Mouse (Mus musculus) thymus, adult 2 months (tissue): ENCODE measurements around the gene Epn3. TPM values are rescaled to one million over a fixed set of nuclear protein-coding genes. Genes with fewer than 3 reads are reported as not detected.
A peak's percentile ranks its signal among the peaks of the same experiment; 100 is the strongest.

ENCODE experiments used
- DNase-seq: peaks from one replicate; pipeline ENCODE4 v3.0.0; 2021
- H3K27ac ChIP-seq: fragments of 200-500 bp; 2 replicates; pipeline ENCODE4 v1.5.1; 2012; ENCODE audit warnings: low read length, control low read depth; ENCODE audit not compliant: control insufficient read depth, insufficient read depth
- H3K27me3 ChIP-seq: fragments of 200-500 bp; 2 replicates; pipeline ENCODE4 v1.6.1; 2012; ENCODE audit warnings: mild to moderate bottlenecking, low read length, moderate library complexity, mixed read lengths; ENCODE audit not compliant: control insufficient read depth, insufficient read depth
- H3K36me3 ChIP-seq: fragments of 200-500 bp; 2 replicates; pipeline ENCODE4 v1.6.1; 2012; ENCODE audit warnings: mild to moderate bottlenecking, low read length, moderate library complexity; ENCODE audit not compliant: control insufficient read depth, insufficient read depth
- H3K4me1 ChIP-seq: fragments of 200-500 bp; replicated peaks from 2 replicates; pipeline ENCODE4 v1.6.1; 2012; ENCODE audit warnings: low read length; ENCODE audit not compliant: control insufficient read depth, insufficient read depth
- H3K4me3 ChIP-seq: fragments of 200-500 bp; 2 replicates; pipeline ENCODE4 v1.5.1; 2012; ENCODE audit warnings: mild to moderate bottlenecking, low read length, control low read depth, moderate library complexity; ENCODE audit not compliant: control insufficient read depth, insufficient read depth
- CTCF ChIP-seq: fragments of 200-500 bp; IDR thresholded peaks from 2 replicates; pipeline ENCODE4 v1.5.1; 2012; ENCODE audit warnings: mild to moderate bottlenecking, control low read depth, low read length, moderate library complexity, borderline replicate concordance; ENCODE audit not compliant: control insufficient read depth, poor library complexity, insufficient read depth; ENCODE audit errors: extremely low read depth
- POLR2A ChIP-seq: fragments of 200-500 bp; IDR thresholded peaks from 2 replicates; pipeline ENCODE4 v1.6.1; 2012; ENCODE audit warnings: mild to moderate bottlenecking, low read length, control low read depth, moderate library complexity; ENCODE audit not compliant: control insufficient read depth, poor library complexity, insufficient read depth; ENCODE audit errors: extremely low read depth
- WGBS: fragments of 180-500 bp; shearing (Covaris S2); methylation state at CpG from one replicate; pipeline ENCODE4 v1.1.7; 2018; 5-methylcytosine and 5-hydroxymethylcytosine counted together
- polyA plus RNA-seq: library from polyadenylated mRNA; depleted of rRNA; stranded (reverse); fragments of >200 nt; gene quantifications from 2 replicates; pipeline ENCODE4 v1.2.3, GENCODE M21; 2012

The Epn3 gene
- polyA plus RNA-seq, 1 experiment, result 3.3 TPM

DNA sequence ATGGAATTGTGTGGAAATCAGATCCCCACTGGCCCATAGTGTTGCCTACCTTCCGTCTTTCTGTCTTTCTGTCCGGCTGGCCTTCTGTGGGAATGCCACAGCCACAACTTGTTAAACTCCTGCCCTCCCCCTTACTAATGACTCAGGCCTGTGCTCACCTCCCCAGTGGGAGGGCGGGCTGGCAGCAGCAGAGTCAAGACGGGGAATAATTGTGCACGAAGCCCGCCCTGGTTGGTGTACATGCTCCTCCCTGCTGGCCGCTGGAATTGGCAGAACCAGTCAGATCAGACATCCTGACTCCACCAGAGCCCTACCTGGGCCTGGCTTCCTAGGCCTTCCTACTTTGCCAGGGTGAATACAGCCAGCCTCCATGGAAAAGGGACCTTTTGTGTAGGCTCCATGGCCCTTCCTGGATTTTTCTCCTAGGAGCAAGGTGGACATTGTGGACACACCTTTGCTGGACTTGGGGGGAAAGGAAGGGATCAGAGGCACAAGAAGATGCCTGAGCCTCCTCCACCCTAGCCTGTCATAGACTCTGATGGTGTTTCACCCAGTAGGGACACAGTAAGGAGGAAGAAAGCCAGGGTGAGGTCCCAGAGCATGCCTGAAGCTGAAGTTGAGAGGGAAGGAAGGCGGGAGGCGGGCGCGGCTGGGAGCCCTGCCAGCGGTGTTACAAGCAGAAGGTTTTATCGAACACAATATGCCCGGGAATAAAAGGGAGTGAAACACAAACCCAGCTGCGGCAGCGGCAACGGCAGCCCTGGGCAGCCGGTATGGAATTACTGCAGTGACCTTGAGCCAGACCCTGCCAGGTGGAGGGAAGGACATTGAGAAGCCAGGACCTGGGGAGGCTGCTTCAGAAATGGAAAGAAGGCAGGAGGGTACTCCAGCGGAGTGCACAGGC is 1.4 kb downstream of the Epn3 start:
- peaks cover 9% of the 10 kb centered on the region; the same call in 1 of the 2 replicates for H3K27me3 ChIP-seq
- WGBS, result 39% methylated on average over 19 of the region's 19 CpGs
- H3K4me3 ChIP-seq, result no peak overlapping the region
- no peaks in the 10 kb centered on the region for H3K36me3 ChIP-seq
- no peak overlapping the region for H3K27ac ChIP-seq
- TF ChIP-seq POLR2A (no peak), CTCF (no peak)
- DNase-seq, result no peak
- H3K4me1 ChIP-seq, result no peaks in the 10 kb centered on the region

GRCm38 (mm10) chr11:94495415-94495814 is 4.4 kb downstream of the Epn3 start:
- Histone ChIP-seq H3K27ac (no peak overlapping the region), H3K36me3 (no peaks in the 10 kb centered on the region), H3K4me3 (no peak overlapping the region), H3K27me3 (peaks cover 9% of the 10 kb centered on the region; the same call in 1 of the 2 replicates), H3K4me1 (no peaks in the 10 kb centered on the region; the same call in 1 of the 2 replicates)
- no peak for TF ChIP-seq CTCF
- no peak for TF ChIP-seq POLR2A
- DNase-seq, result no peak
- 93% methylated on average over 3 of the region's 3 CpGs for WGBS

DNA sequence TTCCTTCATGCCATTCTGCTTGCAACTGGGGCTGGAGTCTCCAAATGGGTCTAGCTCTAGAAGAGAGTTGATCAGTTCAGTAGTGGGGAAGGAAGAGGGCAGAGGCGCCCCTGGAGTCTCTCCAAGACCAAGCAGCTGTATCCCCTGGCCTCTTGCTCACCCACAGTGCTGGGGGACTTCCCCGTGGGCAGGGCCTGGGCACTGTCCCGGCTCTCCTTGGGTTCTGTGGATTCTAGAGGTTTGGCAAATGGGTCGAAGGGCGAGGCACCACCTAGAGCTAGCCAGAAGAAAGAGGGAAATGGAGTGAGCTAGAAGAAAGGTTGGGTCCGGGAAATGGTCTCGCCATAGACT is 8.1 kb downstream of the Epn3 start:
- Histone ChIP-seq H3K36me3 (no peaks in the 10 kb centered on the region), H3K27me3 (no peaks in the 10 kb centered on the region; the same call in 1 of the 2 replicates), H3K4me3 (no peak overlapping the region), H3K4me1 (no peaks in the 10 kb centered on the region; the same call in 1 of the 2 replicates), H3K27ac (no peak overlapping the region)
- WGBS, result 34% methylated on average over 7 of the region's 7 CpGs
- DNase-seq, result no peak
- TF ChIP-seq CTCF (no peak), POLR2A (no peak)

DNA sequence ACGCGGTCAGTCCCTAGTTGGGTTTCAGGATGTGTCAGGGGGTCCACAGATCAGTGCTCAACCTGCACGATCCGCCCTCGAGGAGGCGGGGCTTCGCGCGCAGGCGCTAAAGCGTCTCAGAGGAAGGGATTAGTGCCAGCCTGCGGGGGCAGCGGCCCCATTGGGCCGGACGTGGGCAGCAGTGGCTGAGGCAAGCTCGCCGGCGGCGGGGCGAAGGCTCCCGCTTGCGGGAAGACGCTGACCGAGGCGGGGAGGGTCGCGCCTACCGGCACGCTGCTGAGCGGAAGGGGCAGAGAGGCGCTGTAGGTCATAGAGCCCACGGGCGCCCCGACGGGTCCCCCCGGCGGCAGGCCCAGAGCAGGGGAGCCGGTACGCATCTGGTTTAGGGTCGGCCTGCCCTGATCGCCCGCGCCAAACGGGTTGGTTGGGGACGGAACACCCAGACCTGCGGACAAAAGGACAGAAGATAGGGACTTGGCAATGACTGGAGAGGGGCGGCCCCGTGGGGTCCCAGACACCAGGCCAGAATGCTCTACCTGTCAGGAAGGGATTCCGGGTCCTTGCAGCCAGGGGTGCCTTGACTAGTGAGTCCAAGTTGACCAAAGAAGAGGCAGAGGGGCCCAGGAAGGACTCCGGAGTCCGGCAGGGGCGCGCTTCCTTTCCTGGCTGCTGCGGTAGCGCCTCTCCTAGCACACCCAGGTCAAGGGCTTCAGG is 8.6 kb downstream of the Epn3 start:
- Histone ChIP-seq H3K4me1 (no peaks in the 10 kb centered on the region; the same call in 1 of the 2 replicates), H3K27me3 (no peaks in the 10 kb centered on the region; the same call in 1 of the 2 replicates), H3K4me3 (peak overlapping the region; percentile 28), H3K36me3 (no peaks in the 10 kb centered on the region), H3K27ac (no peak overlapping the region)
- TF ChIP-seq CTCF (no peak), POLR2A (no peak)
- 5% methylated on average over 55 of the region's 55 CpGs for WGBS
- no peak for DNase-seq

- Histone ChIP-seq H3K4me1 (no peaks in the 10 kb centered on the region; the same call in 1 of the 2 replicates), H3K27ac (no peak overlapping the region), H3K4me3 (no peak overlapping the region), H3K36me3 (no peaks in the 10 kb centered on the region), H3K27me3 (no peaks in the 10 kb centered on the region; the same call in 1 of the 2 replicates)
- TF ChIP-seq POLR2A (no peak), CTCF (no peak)
- DNase-seq, result no peak
- 53% methylated on average over 4 of the region's 4 CpGs for WGBS
These were observed 10.0 kb downstream of the Epn3 start for GRCm38 (mm10) chr11:94489745-94490144.

- no peak for TF ChIP-seq CTCF
- no peak for TF ChIP-seq POLR2A
- H3K27ac ChIP-seq, result no peak overlapping the region
These were observed 10.8 kb downstream of the Epn3 start for GRCm38 (mm10) chr11:94488767-94489533.

More at GRCm38 (mm10) chr11:94488767-94489533, 10.8 kb downstream of the Epn3 start:
- DNase-seq, result no peak
- Histone ChIP-seq H3K4me3 (no peak overlapping the region), H3K27me3 (no peaks in the 10 kb centered on the region; the same call in 1 of the 2 replicates), H3K4me1 (no peaks in the 10 kb centered on the region; the same call in 1 of the 2 replicates), H3K36me3 (no peaks in the 10 kb centered on the region)
- WGBS, result 94% methylated on average over 11 of the region's 11 CpGs
